Comparison of ENCODE assay signal across 9 mouse cellular contexts in genomic region chr14:62173835-62174530, GRCm38 (mm10).
DNase-seq lines count a peak whose midpoint lies in the region; ATAC-seq lines count a peak whose summit lies in the region.
"Had no signal": no experiment of that assay in that cellular context is flagged by ENCODE, and none has a peak within 500 bp of the region (broad histone marks: within the 10 kb centered on the region; RNA-seq: fewer than 3 reads in every experiment).

No protein-coding gene starts in this region.

- H3K4me2 ChIP-seq in hindbrain, embryonic 12.5 days (replicated peaks) = 0 out of 2 replicates have a peak overlapping the region, but pooled peaks have one; percentile 3
- H3K4me2 ChIP-seq in hindbrain, embryonic 11.5 days (replicated peaks; ENCODE audit: low read depth, low read length) = no peak overlapping the region

- H3K36me3 ChIP-seq in hindbrain, embryonic 12.5 days = no peaks in the 10 kb centered on the region
- H3K36me3 ChIP-seq in hindbrain, embryonic 11.5 days (ENCODE audit: control insufficient read depth, insufficient read depth, low read length) = no peaks in the 10 kb centered on the region

- H3K27ac ChIP-seq in hindbrain, embryonic 12.5 days = no peak overlapping the region
- no peak overlapping the region for H3K27ac ChIP-seq in hindbrain, embryonic 11.5 days (ENCODE audit: low read depth, low read length)
- H3K27ac ChIP-seq: macrophage had no signal

- no peaks in the 10 kb centered on the region for H3K27me3 ChIP-seq in hindbrain, embryonic 12.5 days
- no peaks in the 10 kb centered on the region for H3K27me3 ChIP-seq in hindbrain, embryonic 11.5 days (ENCODE audit: control insufficient read depth, insufficient read depth, low read length)

- 49% methylated on average over 16 of the region's 16 CpGs for WGBS in hindbrain, embryonic 12.5 days
- 73% methylated on average over 16 of the region's 16 CpGs for WGBS in hindbrain, embryonic 11.5 days

- no peak for DNase-seq in hindbrain, embryonic 11.5 days (ENCODE audit: low spot score)
- DNase-seq in cerebellum, postnatal 10 days = peak; percentile 85 to 88
- DNase-seq in heart, postnatal 10 days = peak; percentile 50 to 78
- DNase-seq in left cerebral cortex, postnatal 4 days = peak; percentile 88
- no peak for DNase-seq in B cell, adult 2 months
- no peak for DNase-seq in ovary, adult 18-20 months (ENCODE audit: low spot score)
- DNase-seq in urinary bladder, postnatal 14 days (ENCODE audit: low spot score) = no peak

- intact Hi-C loops in heart, postnatal 10 days (cut with DNase I) = loop anchor here (5.0 to 10.0 kb wide), 3 partner anchors 117 to 599 kb away; no protein-coding TSS in a partner anchor
- intact Hi-C loops in left cerebral cortex, postnatal 4 days (cut with DNase I) = no loop called here

- no peak for ATAC-seq in hindbrain, embryonic 12.5 days (ENCODE audit: low FRiP score)
- ATAC-seq in hindbrain, embryonic 11.5 days (ENCODE audit: low FRiP score) = no peak

- H3K4me3 ChIP-seq in hindbrain, embryonic 12.5 days = no peak overlapping the region
- H3K4me3 ChIP-seq in hindbrain, embryonic 11.5 days (ENCODE audit: low read depth, low read length) = no peak overlapping the region

- H3K9me3 ChIP-seq in hindbrain, embryonic 12.5 days (replicated peaks) = no peaks in the 10 kb centered on the region
- no peaks in the 10 kb centered on the region for H3K9me3 ChIP-seq in hindbrain, embryonic 11.5 days (ENCODE audit: control insufficient read depth, low read length)

- no peak overlapping the region for H3K9ac ChIP-seq in hindbrain, embryonic 12.5 days
- no peak overlapping the region for H3K9ac ChIP-seq in hindbrain, embryonic 11.5 days (ENCODE audit: low read depth, low read length)

- H3K4me1 ChIP-seq in hindbrain, embryonic 12.5 days = peaks cover 24% of the 10 kb centered on the region
- H3K4me1 ChIP-seq in hindbrain, embryonic 11.5 days (replicated peaks; ENCODE audit: control insufficient read depth, insufficient read depth, low read length) = no peaks in the 10 kb centered on the region

Comparison
In these comparisons a context has a peak if more than half of its experiments do, and no peak if none do; other contexts are left out.
1. DNase-seq: peak in cerebellum, postnatal 10 days (2 of 2), heart, postnatal 10 days (2 of 2) and left cerebral cortex, postnatal 4 days (single experiment); none in hindbrain, embryonic 11.5 days (single experiment), B cell, adult 2 months (0 of 2), ovary, adult 18-20 months (single experiment) and urinary bladder, postnatal 14 days (single experiment).